Mouse (Mus musculus): ENCODE results near the gene Sox6.

Sox6 gene

DNA sequence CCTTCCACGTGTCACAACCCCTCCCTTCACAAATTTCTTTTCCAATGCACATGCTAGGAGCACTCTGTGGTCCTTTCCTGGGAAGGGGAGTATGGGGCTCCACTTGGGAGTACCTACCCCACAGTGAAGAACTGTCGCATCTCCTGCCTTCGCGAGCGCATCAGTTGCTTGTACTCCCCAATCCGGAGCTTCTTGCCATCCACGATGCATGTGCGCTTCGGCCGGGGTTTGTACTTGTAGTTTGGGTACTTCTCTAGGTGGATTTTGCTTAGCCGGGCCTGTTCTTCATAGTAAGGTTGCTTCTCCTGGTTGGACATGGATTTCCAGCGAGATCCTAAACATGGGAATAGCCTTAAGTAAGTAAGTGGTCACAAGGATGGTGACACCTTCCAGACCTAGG, 552.2 kb downstream of the Sox6 start:
- in situ Hi-C loops (cut with MboI) = no loop called here

DNA sequence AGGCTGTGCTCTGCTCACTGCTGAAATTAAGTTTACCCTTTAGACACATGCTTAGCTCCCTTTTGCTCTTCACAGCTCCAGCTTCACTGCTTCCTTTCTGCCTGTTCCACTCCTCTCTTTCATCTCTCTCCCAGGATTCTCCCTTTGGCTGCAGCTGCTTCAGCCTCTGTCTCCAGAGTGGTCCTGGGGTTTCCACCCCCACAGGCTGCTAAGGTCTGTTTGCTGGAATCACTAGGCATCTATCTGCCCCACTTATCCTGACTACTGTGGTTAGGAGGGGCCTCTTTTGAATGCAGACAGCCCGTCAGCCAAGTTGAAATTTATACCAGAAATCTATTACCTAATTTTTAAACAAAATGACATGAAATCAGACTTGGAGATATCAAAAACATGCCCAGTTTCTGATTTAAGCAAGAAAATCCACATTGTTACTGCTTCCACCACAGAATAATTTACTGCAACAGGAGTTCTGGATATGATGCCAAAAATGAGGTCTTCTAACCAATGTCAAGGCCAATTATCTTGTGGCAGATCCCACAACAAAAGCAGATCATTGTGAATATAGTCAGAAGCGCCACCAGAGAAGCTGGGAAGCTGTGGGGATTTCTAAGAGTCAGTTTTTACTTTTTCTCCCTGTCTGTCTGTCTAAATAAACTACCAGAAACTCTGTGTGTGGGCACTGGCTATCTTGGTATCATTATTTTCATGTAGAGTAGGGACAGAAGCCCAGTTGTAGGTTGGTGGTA, 552.8 kb downstream of the Sox6 start:
- in situ Hi-C loops (cut with MboI) = no loop called here

GRCm38 (mm10) chr7:115477763-115478162, 560.8 kb downstream of the Sox6 start:
- in situ Hi-C loops (cut with MboI) = no loop called here

DNA sequence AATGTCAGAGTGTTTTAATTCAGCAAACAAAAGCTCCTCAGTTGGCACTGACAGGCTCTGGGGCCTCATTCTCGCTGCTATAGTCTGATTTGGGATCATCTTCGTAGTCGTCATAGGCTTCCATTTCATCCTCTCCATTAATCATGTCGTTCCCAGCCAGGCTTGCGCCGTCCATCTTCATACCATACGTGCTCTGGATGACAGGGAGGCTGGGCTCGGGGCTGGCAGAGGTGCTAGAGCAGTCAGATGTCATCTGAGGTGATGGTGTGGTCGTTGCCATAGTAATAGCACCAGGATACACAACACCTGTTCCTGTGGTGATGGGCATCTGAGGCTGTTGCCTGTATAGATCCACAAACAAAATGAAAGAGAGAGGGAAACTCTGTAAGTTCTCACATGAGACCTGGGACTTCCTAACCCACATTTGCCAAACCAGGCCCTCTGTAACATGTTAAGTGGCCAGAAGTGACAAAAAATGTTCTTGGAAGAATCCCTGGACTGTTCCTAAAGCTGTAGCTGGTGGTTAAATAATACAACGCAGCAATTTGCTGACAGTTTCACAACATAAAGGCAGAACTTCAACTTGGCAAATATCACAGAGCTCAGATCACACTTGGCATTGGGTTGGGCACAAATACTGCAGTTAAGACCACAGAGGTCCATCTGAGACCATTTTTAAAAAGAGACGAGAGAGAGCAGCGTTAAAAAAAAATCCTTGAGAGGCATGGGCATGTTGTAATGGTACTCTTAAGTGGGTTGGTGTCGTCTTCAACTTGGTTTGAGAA, 561.5 kb downstream of the Sox6 start:
- in situ Hi-C loops (cut with MboI) = no loop called here

- in situ Hi-C loops (cut with MboI) = no loop called here
Measured at GRCm38 (mm10) chr7:115475176-115475575, 563.4 kb downstream of the Sox6 start.

DNA sequence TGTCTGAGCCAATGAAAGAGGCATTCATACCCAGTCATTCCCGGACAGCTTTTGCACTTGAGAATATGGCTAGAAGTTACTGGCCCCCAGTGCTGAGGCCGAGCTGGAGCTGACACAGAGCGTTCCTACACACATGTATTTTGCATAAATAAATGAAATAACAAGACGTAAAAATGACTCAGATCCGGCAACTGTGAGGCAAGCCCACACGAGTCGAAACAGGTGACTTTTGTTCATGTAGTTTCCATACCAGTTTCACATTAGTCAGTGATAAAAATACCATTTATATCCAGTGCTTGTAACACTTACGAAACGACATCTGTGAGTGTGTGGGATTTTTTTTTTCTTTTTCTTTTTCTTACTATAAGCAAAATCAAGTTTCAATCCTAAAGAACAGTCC, 564.5 kb downstream of the Sox6 start:
- in situ Hi-C loops (cut with MboI) = no loop called here

DNA sequence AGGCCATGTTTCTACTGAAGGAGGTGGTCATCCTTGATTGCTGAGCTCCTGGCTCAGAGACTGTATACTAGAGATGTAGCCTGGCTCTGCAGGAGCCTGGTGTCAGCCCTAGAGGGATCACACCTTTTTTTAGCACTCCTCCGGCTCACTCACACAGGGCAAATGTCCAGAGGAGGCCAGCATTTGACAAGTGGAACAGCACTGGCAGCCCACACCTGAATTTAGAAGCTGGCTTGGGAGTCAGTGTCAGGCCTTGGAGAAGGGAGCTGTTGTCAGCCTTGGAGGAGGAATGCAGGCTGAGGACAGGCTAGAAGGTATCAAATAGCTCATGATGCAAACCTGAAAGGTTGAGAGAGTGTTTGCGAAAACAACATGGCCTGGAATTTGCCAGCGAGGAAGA, 565.7 kb downstream of the Sox6 start:
- in situ Hi-C loops (cut with MboI) = no loop called here

DNA sequence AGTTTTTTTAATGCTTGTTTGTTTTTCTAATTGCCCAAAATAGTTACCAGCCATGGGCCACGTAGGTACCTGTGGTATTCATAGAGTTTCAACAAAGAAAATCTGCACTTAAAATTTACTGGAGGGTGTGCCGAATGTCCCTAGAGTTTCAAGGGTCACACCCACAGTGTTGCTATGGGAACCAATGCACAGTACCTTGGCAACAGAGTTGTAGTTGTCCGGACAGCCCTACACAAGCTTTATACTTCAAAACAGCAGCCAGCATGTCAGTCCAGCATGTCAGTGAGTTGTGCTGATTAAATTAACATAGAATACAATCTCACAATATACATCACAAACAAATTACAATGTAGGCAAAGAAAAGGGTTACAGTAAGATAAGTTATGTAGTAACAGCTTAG, 567.1 kb downstream of the Sox6 start:
- in situ Hi-C loops (cut with MboI) = no loop called here

- in situ Hi-C loops (cut with MboI) = no loop called here
Measured at GRCm38 (mm10) chr7:115466811-115467210, 571.8 kb downstream of the Sox6 start.

DNA sequence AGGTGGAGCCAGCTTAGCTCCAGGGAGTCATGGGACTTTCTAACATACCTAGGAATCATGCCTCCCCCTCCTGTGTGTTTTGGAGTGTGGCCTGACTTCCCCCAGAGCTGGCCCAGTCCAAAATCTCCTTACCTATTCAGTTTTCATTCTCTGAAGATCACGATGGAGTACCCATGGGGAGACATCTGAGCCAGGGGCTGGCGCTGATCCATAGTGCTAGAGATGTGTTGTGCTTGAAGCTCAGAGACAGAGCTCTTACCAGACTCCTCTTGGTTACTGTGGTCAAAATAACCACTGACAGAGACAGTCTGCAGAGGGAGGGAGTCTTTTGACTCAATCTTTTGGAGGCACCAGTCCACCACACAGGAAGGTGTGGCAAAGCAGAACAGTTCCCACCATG, 575.2 kb downstream of the Sox6 start:
- in situ Hi-C loops (cut with MboI) = no loop called here

- in situ Hi-C loops (cut with MboI) = no loop called here
Measured at GRCm38 (mm10) chr7:115462276-115462675, 576.3 kb downstream of the Sox6 start.

DNA sequence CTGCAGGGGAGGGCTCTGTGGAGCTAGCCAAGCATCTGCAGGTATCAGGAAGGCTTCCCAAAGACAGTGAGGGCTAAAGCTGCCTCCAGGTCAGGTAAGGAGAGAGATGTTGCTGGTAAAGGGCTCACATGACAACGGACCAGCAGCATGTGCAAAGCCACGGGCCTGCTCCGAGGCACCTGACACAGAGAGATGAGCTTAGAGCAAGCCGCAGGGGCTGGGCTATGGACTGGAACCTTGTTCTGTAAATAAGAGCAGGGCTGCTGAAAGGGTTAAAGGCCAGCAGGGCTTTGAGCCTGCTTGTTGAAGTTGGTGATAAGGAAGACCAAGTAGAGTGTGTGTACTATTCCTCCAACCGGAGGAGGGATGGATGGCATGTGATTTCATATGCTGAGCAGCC, 583.6 kb downstream of the Sox6 start:
- in situ Hi-C loops (cut with MboI) = no loop called here

DNA sequence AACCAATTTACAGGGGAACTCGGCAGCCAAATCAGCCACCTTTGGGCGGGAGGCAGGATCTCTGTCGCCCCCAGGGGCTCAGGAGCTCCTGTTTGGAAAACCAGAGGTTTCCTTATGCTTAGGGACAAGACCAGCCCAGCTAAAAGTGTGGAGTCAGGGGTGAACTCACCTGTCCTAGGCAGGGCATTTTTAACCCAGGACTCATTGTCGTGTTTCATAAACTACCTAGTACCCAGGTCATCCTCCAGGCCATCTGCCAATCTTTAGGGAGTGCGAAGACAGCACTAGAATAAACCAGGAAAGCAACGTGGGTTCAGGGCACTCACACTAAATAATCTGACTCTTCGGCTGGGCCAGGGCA, 584.9 kb downstream of the Sox6 start:
- in situ Hi-C loops (cut with MboI) = no loop called here

- in situ Hi-C loops (cut with MboI) = no loop called here
Measured at GRCm38 (mm10) chr7:115453042-115453712, 585.4 kb downstream of the Sox6 start.

DNA sequence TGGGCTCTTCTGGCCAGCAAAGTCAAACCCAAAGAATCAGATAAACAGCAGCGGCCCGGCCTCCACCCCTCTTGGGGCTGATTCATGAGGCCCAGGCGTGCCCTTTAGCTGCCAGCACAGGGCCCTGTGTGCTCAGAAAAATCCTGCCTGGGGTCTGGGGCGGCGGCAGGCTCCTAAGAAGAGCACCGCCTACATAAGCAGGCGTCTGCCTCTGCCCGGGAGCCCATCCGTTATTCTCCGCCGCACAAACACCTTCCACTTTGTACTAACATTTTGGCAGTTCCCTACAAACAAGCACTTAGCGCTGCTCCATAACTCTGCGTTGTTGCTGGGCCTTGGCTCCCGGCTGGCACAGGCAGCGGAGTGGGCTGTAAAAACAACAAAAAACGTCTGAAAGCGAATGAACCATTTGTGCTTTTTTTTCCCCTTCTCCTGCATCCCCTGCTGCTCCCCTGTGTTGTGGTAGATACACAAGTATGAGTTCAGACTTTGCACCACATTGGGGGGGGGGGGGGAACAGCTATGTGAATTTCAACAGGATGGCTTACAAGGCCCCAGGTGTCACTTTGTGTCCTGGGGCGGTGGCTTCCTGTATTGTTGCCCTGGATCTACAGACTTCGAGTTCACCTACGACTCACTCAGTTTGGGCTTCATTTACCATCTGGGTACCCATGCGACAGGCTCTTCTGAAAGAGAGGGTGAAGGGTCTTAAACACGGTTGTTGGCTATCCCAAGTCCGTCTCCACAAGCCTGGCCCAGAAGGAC, 588.0 kb downstream of the Sox6 start:
- in situ Hi-C loops (cut with MboI) = no loop called here

DNA sequence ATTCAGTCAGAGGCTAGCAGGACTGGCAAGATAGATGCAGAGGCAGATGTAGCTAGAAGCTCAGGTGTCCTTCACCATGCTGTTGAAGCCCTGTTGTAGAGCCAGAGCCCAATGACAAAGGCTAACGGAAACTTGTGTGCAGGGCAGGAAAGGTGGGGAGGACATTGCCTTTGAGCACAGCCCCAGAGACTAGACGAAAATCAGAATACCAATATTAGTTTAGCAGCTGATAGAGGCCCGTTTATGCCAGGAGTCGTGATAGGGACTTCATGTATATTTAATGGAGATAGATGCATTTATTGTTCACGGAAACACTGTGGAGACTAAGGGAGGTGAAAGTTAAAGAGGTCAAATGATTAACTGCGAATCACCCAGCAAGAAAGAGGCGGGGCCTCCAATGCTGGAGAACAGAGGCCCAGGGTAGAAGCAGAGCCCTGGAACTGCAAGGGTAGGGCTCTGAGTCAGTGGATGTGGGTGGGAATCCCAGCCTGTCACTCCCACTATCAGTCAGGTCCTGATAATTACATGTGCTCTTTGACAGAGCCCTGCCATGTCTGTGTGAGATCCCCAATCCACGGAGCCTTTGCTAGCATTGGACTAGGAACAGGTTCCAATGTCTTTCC, 590.1 kb downstream of the Sox6 start:
- in situ Hi-C loops (cut with MboI) = no loop called here

- in situ Hi-C loops (cut with MboI) = no loop called here
Measured at GRCm38 (mm10) chr7:115447091-115447490, 591.5 kb downstream of the Sox6 start.

- in situ Hi-C loops (cut with MboI) = no loop called here
Measured at GRCm38 (mm10) chr7:115446481-115447016, 592.0 kb downstream of the Sox6 start.

DNA sequence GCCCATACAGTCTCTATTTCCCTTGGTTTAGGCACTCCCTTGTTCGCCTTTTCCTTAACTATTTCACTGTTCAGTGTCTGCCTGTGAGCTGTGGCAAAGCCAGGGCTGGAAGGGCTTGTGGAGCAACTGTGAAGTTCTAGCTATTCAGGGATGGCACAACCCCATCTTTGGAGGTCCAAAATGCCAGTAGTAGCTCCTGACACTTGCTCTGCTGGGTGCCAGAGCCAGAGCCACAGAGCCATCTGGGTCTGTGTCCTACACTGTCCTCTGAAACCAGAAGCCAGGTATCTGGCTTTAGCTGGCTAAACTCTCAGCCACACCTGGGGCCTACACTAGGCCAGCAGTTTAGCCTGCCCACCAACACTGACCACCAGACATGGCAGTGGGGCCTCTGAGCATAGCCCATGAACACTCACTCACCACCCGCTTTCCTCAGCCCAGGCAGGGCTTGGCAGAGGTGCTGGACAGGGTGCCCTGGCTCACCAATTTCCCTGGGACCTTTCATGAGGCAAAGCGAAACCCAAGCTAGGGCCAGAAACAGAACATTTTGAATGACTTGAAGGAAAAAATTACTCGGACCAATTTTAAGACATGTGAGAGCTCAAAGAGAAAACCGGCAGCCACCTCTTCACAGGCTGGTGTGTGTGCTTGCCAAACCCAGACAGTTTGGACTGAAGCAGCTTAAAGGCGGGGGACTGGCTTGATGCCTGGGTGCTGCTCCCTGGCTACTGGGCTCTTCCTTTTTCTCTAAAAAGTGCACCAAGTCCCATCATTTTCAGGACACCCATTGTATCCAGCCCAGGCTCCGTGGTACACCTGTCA, 612.2 kb downstream of the Sox6 start:
- in situ Hi-C loops (cut with MboI) = no loop called here

DNA sequence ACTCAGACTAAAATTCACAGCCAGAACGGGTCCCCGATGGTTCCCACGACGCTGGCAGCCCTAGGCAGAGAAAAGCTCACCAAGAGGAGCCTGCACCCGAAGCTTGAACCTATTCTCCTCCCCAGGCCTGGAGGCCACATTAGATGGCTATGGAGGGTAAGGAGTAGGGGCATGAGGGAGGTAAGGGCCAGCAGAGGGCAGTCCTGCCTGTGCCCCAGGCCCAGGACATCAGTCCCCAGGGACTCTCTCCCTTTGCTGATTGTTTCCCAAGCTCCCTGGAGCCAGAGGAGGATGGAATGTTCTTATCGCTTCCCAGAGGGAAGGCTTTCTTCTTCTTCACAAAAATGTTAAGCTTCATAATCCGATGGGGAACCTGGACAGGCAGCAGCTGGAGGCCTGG, 615.8 kb downstream of the Sox6 start:
- in situ Hi-C loops (cut with MboI) = no loop called here

- in situ Hi-C loops (cut with MboI) = no loop called here
Measured at GRCm38 (mm10) chr7:115420960-115421359, 617.6 kb downstream of the Sox6 start.

All from mature B cell (primary cell).